Mouse (Mus musculus) adrenal gland, adult 8-10 months (tissue): Measurements from ENCODE around the gene Alkbh4. TPM values are rescaled to one million over a fixed set of nuclear protein-coding genes. Genes with fewer than 3 reads are reported as not detected.
"Not testable (repeated sequence)": the region's sequence is repeated elsewhere in the genome, so short reads cannot be mapped to it uniquely, and the experiment has no call there.

ENCODE experiments used
- DNase-seq: peaks from one replicate; pipeline ENCODE4 v3.0.0; 2022
- total RNA-seq, 4 experiments: library from RNA; stranded (reverse); gene quantifications; 2 replicates each; pipeline ENCODE4 v1.2.4; 2022

Alkbh4 gene
- total RNA-seq: 10 to 100 TPM in 1 of 4 experiments, 1 to 10 TPM in 3; 8.3 to 11.1 (median 8.7) TPM

DNA sequence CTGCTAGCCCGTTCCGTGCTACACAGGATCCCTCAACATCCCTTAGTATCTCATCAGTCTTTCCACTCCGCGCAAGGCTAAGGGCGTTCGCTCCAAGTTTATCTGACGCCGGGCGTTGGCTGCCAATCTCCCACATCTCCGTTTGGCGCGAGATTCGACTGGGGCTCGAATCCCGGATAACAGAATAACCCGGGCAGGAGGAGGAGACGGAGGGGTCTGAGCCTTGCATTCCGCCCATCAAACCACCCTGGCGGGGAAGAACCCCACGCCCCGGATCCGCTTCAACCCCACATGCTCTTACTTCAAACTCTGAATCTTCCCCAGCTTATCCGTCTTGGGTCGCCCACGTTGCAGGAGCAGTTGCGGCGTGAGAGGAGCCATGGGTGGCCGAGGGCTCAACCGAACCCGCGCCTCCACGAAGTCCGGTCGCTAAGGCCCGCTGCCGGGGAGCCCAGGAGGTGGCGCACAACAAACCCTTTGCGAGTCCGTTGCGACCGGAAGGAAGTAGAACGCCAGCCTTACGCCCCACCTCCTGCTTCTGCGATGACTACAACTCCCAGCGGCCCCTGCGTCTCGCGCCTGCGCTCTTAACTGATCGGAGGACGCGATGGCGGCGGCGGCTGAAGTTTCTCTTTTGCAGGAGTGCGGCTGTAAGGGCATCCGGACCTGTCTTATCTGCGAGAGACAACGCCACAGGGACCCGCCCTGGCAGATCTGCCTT, at the start of gene Alkbh4, which contains the start of gene Lrwd1:
Gene Alkbh4, plus strand, starts transcription at position 576 of the 721 bp plus-strand sequence.
Gene Lrwd1, minus strand, starts transcription at position 504 of the 721 bp plus-strand sequence.
- DNase-seq: peak; percentile 94

DNA sequence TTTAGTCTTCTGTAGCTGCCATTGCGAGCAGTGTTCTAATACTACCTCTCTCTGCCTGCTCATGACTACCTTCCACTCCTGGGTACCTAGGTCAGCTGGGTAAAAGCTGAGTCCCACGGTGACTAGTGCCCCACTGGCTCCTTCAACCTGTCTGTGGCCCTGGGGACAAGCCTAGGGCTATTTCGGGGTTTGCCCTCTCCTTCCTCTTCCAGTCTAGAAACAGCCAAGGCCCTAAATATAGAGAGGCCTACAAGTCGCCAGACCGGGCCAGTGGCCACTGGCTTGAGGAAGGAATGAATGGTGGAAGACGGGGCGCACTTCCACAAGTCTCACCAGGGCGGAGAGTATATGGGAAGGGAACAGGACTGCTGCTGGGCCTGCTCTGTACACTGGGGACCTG, 49.7 kb upstream of the Alkbh4 start:
- no peak for DNase-seq

DNA sequence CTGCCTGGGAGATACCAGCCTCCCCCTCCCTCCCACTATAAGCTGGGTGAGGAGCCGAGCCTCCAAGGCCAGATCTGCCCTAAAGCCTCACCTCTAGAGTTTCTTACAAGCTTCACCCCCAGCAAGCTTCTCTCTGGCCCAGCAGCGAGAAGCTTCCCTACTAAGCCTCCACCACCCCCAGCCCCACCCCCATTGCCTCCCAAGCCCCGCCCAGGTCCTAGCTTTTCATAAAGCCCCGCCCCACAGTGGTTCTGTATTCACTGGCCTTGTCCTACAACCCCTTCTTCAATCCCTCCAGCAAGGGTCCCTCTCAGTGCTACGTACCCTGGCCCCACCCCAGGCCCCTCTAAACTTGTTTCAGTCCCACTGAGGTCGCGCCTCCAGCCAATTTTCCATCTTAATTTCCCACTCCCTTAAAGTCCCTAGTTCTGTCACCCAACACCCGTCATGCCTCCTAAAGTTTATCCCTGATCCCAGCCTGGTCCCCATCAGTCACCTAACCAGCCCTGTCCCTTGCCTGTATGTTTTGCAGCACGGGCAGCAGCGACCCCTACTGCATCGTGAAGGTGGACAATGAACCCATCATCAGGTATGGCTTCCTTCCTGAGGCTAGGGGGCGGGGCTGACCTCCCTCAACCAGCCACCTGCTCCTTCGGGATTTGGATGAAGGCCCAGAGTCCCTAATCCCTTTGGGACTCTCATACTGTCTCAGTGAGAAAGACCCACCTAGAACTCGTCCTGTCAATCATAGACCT, 46.9 kb upstream of the Alkbh4 start:
- no peak for DNase-seq

DNA sequence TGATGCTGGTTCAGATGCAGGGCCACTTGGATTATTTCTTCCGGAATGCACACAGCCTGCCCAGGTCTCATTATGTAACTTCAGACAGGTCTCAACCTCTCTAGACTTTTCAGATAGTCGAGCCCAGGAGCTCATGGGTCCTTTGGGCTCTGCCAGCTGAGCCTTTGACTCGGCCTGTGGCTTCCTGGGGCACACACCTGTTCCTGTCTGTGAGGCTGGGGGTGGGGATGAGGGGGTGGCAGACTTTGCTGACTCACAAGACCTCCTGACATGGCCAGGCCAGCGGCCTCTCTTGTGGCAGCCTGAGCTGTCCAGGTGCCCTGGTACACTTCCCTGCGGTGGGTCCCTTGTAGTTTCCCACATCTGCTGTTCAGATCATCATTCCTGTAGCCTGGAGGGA, 44.0 kb upstream of the Alkbh4 start:
- DNase-seq: no peak

DNA sequence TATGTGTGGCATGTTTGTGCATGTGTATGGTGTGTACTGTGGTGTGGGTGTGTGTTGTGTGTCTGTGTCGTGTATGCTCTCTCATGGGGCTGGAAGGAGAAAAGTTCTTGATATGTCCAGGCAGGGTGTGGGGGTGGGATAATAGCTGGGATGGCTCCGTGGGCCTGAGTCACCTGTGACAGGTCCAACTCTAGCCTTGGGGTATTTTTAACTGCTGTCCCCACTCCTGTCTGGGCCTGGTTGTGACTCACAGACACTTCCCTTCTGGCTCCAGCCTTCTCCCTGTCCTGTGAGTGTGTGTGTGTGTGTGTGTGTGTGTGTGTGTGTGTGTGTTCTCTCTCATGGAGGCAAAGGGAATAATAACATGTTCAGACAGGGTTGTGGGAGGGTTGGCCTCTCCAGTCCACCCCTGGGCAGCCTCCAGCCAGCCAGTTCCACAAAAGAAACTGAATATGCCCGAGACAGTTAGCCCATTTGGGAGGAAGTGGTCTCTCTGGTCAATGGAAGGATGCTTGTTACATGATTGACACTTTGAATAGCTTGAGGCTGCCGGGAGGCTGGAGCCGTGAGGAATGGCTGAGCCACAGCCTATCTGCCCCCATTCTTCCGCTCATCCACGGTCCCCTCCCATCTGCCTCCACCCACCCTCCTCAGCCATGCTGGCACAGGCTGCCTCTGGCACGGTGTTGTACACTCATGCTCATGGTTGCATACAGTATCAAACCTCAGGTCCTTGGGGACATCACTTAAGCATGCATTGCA, 41.5 kb upstream of the Alkbh4 start:
- no peak for DNase-seq

DNA sequence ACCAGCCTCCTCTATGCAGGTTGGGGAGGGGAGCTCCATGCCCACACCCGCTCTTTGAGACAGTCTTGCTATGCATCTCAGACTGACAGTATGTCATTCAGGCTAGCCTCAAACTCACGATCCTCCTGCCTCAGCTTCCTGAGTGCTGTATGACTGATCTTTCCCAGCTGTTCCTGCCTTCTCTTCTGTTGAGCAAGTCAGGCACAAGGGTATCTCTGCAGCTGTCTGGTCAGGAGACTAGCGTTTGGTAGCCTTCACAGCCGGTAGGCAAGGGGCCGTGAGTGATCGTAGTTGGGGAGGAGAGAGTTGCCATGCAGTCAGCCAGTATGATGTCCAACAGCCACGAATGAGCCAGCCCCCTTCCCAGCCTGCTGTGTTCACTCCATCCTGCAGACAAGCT, 40.9 kb upstream of the Alkbh4 start:
- no peak for DNase-seq

DNA sequence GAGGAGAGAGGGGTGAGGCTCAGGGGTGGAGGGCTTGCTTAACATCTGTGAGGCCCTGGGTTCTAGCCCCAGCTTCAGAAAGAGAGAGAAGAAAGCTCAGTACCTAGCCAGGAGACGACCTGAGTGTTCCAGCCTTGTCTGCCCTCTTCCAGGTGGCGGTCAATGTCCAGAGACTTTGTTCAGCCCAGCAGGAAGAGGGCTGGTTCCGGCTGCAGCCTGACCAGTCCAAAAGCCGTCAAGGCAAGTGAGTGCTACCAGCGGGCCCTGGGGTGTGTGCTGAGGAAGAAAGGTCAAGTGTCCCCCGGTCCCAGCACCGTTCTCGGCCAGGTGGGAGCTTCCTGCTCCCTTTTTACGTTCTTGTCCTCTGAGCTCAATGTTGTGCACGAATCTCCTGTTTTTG, 37.4 kb upstream of the Alkbh4 start:
- no peak for DNase-seq

DNA sequence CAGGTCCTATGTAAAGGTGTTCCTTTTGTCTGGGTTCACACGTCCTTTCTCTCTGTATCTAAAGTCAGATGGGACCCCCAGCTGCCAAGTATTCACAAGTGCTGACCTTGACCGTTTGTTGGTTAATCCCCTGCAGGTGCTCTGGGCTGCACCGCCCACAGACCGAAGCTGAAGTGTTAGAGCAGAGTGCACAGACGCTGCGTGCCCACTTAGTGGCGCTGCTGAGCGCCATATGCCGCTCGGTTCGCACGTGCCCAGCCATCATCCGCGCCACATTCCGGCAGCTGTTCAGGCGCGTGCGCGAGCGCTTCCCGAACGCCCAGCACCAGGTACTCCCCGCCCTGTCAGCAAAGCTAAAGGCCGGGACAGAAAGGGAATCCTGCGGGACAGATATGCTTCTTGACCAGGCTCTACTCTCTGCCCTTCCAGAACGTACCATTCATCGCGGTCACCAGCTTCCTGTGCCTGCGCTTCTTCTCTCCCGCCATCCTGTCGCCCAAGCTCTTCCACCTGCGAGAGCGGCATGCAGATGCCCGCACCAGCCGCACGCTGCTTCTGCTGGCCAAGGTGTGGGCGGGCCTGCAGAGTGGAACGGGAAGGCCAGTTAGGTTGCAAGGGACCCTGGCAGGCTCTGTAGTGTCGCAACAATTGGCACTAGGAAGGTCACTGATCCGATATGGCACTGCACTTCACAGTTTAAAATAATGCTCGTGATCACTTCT, 33.7 kb upstream of the Alkbh4 start:
- no peak for DNase-seq

DNA sequence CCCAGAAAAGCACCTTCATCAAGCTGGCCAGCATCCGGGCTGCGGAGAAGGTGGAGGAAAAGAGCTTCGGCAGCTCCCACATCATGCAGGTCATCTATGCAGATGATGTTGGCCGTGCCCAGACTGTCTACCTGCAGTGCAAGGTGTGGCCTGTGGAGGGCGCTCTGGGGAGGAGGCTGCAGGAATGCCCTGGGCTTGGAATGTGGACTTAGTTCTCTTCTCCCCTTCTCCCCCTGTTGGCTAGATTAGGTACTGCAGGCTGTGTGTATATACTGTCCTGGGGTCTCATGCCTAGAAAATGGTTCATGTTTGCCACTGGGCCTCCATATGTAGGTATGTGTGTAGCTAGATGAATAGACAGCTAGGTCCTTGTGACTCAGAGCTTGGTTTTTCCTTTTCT, 31.4 kb upstream of the Alkbh4 start:
- DNase-seq: no peak

DNA sequence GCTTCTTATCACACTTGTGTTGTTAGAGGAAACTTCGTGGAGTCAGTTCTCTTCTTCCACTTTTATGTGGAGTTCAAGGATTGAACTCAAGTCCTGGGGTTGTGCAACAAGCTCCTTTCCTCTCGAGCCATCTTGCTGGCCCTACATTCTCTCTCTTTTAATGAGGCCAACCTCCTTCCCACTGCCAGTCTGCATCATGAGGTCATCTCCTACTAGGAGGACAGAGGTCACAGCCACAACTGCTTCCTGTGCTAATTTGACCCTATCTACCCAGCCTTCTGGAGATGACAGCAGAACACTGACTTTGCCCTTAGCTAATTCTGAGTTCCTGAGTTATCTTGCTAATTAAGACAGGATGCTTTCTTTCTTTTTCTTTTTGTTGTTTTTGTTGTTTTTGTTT, 27.5 kb upstream of the Alkbh4 start:
- DNase-seq: no peak

DNA sequence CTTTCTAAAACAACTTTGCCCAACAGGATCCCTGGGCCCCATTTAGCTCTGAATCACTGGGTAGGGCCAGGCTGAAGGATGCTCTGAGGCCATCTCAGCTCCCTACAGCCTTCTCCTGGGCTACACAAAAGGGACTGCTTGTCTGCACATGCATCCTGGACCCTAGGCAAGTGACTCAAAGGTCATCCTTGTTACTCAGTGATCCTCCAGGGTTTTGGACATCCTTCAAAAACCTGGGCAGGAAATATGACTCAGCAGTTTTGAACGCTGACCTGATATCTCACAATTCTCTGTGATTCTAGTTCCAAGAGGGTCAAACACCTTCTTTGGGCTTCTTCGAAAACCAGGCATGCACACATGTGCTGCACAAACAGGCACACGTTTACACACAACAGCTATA, 26.9 kb upstream of the Alkbh4 start:
- peak; percentile 33 for DNase-seq

DNA sequence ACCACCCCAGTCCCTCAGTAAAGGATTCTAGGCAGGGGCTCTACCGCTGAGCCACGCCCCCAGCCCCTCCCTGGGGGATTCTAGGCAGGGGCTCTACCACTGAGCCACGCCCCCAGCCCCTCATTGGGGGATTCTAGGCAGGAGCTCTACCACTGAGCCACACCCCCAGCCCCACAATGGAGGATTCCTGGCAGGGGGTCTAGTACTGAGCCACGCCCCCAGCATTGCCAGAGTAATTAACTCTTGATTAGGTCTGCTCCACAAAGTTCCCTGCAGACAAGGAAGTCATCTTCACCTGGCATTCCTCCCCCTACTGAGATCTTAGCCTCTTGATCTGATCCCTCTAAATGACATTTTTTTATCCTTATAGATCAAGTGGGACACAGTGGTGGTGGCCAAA, 22.4 kb upstream of the Alkbh4 start:
- not testable (repeated sequence) for DNase-seq

DNA sequence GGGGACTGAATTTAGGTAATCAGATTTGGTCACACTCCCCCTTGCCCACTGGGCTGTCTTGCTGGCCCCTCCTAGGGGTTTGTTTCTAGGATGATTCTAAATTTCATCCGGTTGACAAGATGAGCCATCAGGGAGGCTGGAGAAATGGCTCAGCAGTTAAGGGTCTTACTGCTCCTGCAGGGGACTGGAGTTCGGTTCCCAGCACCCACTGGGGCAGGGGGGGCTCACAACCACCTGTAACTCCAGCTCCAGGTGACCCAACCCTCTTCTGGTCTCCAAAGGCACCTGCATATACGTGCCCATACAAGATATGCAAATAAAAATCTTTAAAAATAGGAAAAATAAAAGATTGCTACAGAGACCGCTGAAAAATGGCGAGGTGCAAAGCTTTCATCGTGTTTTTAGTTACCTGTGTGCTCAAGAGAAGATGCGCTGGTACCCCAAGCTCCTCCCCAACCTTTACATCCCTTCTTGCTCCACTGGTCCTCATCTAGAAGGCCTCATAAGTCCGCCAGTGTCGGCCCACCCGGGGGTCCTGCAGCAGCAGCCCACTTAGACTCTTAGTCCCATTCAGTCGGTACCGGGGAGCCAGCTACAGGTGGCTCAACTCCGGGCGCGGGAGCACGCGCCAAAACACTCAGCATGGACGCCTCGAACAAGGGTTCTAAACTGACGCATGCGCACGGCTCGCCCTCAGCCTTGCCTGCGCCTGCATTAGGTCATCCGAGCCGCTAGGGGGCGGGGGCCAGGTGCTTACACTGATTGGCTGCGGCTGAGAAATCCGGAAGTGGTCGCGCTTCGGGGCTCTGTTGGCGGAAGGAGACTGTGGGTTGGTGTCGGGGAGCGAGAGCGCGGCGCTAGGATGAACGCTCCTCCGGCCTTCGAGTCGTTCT, 19.8 kb upstream of the Alkbh4 start, which contains the start of gene Polr2j:
Gene Polr2j, plus strand, starts transcription at position 741 of the 893 bp plus-strand sequence.
- DNase-seq: peak; percentile 93

DNA sequence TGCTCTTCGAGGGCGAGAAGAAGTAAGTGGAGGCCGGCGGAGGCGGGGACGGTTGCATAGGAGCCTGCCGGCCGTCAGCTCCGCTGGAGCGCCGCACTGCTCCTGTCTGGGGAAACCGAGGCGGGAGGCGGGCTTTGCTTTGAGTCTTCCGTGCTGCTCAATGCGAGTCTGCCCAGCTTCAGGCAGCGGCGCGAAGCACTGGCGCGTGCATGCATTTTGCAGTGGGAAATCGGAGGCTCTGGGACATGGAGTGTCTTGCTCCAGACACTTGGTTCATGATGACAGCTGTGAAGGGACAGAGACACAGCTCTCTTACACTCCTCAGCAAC, 19.2 kb upstream of the Alkbh4 start:
- DNase-seq: no peak

DNA sequence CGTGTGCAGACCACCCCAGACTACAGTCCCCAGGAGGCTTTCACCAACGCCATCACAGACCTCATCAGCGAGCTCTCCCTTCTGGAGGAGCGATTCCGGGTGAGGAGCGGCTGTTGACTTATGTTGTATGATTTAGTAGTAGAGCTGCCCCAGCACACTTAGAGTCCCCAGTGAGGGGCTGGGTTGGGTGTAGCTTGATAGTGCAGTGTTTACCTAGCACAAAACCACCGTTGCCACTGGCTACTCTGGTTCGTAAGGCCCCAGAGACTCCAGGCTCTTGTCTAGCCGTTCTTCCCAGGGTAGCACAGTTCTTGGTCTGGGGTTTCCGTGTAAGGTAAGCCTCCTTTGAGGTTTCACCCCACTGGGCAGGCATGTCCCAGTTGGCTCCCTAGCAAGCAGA, 13.8 kb upstream of the Alkbh4 start:
- DNase-seq: no peak

DNA sequence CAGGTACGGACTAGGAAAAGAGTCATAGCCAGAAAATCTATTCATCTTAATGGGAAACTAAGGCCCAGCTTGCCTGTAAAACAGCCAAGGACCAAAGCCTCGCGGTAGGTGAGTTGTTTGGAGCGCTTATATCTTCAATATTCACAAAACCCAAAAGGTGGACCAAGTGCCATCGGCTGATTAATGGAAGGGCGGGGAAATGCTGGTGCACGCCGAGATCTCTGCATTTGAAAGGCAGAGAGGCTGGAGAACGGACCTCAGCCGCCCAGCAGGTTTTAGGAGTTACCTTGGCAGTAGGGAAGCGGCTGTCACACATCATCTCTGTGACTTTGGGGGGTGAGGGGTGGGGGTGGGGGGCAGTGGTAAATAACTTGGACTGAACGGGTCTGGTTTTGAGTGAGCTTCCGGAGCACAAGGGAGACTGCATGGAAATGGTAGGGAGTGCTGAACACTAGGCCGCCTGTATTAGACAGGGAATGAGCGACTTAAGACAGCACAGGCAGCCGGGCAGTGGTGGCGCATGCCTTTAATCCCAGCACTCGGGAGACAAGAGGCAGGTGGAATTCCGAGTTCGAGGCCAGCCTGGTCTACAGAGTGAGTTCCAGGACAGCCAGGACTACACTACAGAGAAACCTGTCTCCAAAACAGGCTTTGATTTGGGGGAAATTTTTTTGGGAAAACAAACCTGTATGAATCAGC, 495 bp downstream of the Alkbh4 start:
- DNase-seq: no peak

DNA sequence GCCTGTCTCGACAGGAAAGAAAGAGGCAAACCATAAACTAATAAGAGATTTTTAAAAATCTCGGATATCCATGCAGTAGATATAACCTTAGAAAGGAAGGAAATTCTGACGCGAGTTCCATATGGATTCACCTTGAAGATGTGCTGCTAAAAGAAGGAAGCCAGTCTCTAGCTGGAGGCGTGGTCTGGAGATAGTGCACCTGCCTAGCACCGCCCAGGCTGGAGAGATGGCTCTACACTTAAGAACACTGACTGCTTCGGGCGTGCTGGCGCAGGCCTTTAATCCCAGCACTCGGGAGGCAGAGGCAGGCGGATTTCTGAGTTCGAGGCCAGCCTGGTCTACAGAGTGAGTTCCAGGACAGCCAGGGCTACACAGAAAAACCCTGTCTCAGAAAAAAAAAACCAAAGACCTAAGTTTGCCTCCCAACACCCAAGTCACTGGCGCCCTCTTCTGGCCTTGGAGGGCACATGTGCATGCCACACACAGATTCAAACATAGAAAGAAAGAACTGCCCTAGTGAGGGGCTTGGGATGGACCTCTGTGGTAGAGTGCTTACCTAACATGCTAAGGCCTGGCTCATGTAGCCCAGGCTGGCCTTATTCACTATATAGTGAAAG, 1.8 kb downstream of the Alkbh4 start:
- DNase-seq: no peak

DNA sequence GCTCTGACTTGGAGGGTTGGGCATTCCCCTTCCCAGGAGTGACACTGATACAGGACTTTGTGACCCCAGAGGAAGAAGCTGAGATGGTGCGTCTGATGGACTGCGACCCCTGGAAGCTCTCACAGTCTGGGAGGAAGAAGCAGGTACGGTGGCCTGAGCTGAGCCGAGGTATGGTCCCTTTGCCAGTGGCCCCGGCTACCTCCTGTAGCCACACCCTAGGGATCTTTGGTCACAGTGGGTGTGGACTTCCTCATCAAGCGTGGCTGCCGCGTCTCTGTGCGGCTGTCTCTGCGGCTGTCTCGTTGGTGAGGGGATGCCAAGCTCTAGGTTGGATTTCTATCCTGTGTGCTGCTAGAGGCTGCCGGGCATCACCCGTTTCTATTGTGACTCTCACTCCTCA, 3.4 kb downstream of the Alkbh4 start:
- no peak for DNase-seq

DNA sequence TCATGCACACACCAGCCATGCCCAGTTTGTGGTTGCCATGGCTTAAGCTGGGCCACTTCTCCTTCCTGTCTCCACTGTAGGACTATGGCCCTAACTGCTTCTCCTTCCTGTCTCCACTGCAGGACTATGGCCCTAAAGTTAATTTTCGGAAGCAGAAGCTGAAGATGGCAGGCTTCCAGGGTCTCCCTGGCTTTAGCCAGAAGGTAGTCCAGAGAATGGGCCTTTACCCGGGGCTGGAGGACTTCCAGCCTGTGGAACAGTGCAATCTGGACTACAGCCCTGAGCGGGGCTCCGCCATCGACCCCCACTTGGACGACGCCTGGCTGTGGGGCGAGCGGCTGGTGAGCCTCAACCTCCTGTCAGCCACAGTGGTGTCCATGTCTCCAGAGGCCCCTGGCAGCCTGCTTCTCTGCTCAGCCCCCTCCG, 4.1 kb downstream of the Alkbh4 start:
- no peak for DNase-seq

DNA sequence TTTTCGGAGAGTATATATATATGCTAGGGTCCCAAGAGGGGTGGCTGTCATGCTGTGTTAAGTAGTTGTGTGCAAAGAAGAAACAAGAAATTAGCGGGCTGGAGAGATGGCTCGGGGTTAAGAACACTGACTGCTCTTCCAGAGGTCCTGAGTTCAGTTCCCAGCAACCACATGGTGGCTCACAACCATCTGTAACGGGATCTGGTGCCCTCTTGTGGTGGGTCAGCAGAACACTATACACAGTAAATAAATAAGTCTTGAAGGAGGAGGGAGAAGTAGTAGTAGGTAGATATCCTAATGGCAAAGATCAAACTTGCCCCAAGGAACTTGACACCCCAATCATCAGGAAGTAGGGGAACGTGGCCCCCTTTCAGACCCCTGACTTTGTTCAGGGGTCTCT, 6.8 kb downstream of the Alkbh4 start:
- no peak for DNase-seq
